In genomic region chr2:178428183-178428582, GRCm38 (mm10) we compare ENCODE assay signal across 18 mouse cellular contexts. TPM values are rescaled to one million over a fixed set of nuclear protein-coding genes. Genes with fewer than 3 reads are reported as not detected.
"Had no signal": no experiment of that assay in that cellular context is flagged by ENCODE, and none has a peak within 500 bp of the region (broad histone marks: within the 10 kb centered on the region; RNA-seq: fewer than 3 reads in every experiment).

No protein-coding gene starts in this region.

- H3K9me3 ChIP-seq: neural tube, embryonic 15.5 days; stomach, embryonic 15.5 days had no signal

- H3K4me3 ChIP-seq: neural tube, embryonic 15.5 days; stomach, embryonic 15.5 days had no signal

- H3K9ac ChIP-seq: neural tube, embryonic 15.5 days; stomach, embryonic 15.5 days had no signal

- H3K27me3 ChIP-seq: neural tube, embryonic 15.5 days had no signal

- H3K4me1 ChIP-seq: stomach, embryonic 15.5 days had no signal

- H3K4me2 ChIP-seq: neural tube, embryonic 15.5 days; stomach, embryonic 15.5 days had no signal

- H3K36me3 ChIP-seq: neural tube, embryonic 15.5 days; stomach, embryonic 15.5 days had no signal

- H3K27ac ChIP-seq: neural tube, embryonic 15.5 days; stomach, embryonic 15.5 days; stomach, postnatal 0 days had no signal

- DNase-seq: retina, postnatal 1 day; right cerebral cortex, adult 18-20 months; right cerebral cortex, postnatal 14 days; right cerebral cortex, postnatal 25 days; right cerebral cortex, postnatal 4 days; spleen, adult 18-20 months; thymus, adult 18-20 months; thymus, adult 2 months; thymus, postnatal 14 days; thymus, postnatal 25 days; thymus, postnatal 36 days; thymus, postnatal 4 days had no signal

RNA-seq across cellular contexts. Expression of gene Cdh26, which starts 2.1 kb away (rescaled TPM):
- total RNA-seq: neutrophil, adult 5-6 weeks had no signal
- polyA plus RNA-seq: spleen, adult 2 months had no signal

RNA-seq across cellular contexts. Expression of gene Sycp2, which starts 20.7 kb away (rescaled TPM):
- polyA plus RNA-seq: small intestine, adult 2 months; spleen, adult 2 months; thymus, adult 2 months had no signal
